Mouse (Mus musculus) bone marrow macrophage, adult 2 months (primary cell): ENCODE data around the gene Ptprs.

Experiments used
- CTCF ChIP-seq: IDR thresholded peaks from 2 replicates; pipeline ENCODE4 v1.5.1; 2012; ENCODE audit warnings: low read depth, mild to moderate bottlenecking, low read length, moderate library complexity
- POLR2A ChIP-seq: IDR thresholded peaks from 2 replicates; pipeline ENCODE4 v1.6.1; 2012; ENCODE audit warnings: mild to moderate bottlenecking, low read depth, low read length, borderline replicate concordance

DNA sequence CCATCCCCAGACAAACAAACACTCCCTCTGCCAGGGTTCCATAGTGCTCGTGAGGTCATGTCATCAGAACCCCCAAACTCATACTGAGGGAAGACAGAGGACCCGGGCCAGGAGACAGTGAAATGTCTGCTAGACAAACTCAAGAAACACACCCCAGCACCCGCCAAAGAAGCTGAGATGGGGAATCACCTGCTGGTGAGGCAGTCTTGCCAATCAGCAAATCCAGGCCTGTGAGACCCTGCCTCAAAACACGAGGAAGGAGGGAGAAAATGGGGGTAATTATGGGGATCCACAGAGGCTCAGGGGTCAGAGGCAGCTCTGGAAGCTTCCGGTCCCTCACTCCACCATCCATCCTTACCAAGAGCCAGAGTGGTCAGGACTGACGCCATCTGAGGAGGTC, 9.5 kb downstream of the Ptprs start:
- TF ChIP-seq POLR2A, result no peak
- no peak for TF ChIP-seq CTCF
